Mouse (Mus musculus): ENCODE measurements around the gene Senp7. TPM values are rescaled to one million over a fixed set of nuclear protein-coding genes. Genes with fewer than 3 reads are reported as not detected.
"Not testable (repeated sequence)": the region's sequence is repeated elsewhere in the genome, so short reads cannot be mapped to it uniquely, and the experiment has no call there.

Gene Senp7
- 10 to 100 TPM; 21.7 to 22.9 TPM for total RNA-seq (2021)
- long read RNA-seq, experiment 1, partial matches to known transcripts, result 2 of 3 reads
- long read RNA-seq, experiment 1, other reads (novel, unspliced or antisense), result 1 of 3 reads
- long read RNA-seq, experiment 2, result 0 reads

DNA sequence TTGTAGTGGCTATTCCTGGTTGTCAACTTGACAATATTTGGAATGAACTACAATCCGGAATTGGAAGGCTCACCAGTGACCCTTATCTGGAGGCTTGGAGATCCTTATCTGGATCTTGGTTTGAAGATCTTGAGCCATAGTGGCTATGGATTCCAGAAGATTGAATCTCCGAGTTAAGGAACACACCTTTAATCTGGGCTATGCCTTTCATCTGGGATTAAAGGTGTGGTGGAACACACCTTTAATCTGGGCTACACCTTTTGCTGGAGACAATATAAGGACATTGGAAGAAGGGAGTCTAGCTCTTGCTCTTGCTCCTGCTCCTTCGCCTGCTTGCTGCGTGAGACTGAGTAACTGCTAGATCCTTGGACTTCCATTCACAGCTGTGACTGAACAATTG, at the start of gene Senp7:
Senp7 (plus strand) TSS at position 301 of the 400 bp plus-strand sequence.
- not testable (repeated sequence) for DNase-seq

GRCm38 (mm10) chr16:56006798-56007197, 41.3 kb upstream of the Senp7 start:
- no peak for DNase-seq

- no peak for DNase-seq
These were observed 39.3 kb upstream of the Senp7 start for GRCm38 (mm10) chr16:56008862-56009261.

GRCm38 (mm10) chr16:56012789-56013743, 35.1 kb upstream of the Senp7 start:
- DNase-seq, result no peak

- no peak for DNase-seq
These were observed 34.1 kb upstream of the Senp7 start for GRCm38 (mm10) chr16:56014076-56014475.

DNA sequence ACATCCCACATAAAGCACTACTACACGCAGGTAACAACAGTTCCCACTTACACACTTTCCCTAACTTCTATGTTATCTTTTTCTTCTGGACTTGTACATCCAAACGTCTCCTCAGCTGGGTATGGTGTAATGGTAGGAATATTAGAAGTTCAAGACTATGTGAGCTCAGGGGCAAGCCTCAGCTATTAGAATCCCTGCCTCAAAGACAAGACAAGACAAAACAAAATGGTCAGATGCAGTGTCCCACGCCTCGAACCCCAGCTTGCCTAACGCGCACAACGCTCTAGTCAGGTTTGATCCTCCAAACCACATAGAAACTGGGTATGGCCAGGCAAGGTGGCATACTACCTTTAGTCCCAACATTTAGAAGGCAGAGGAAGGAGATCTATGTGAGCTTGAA, 28.5 kb upstream of the Senp7 start:
- no peak for DNase-seq

DNA sequence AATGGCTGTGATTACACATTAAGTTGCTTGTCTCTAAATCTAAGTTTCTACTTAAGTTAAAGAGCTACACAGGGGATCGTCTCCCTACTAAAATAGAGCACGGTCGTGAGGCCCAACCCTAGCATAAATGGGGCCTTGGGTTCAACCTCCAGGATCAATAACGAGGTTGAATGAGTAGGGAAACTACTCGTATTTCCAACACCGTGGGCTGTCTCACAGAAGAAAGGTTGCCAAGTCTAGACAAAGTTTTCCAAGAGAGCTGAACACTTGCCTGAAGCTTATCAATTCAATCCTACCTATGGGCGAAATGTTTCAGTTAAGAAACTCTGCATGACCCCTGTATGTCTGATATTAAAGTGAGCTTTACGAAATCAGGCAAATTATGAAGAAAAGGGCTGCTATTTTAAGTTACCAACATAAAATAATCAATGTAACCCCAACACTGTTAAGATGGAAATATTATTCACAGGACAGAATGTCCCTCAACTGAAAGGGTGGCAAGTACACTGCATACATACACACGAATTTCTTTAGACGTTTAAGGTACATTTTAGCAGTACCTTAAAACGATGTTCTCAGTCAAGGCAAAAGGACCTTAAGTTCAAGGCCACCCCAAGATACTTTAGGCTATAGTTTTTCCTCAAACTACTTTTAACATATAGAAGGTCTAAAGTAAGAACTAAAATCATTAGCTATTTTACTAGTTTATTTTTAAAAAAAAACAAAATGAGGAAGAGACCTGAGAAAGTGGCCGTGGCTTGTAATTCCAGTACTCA, 20.1 kb upstream of the Senp7 start:
- no peak for DNase-seq

- DNase-seq, result peak; percentile 74 to 76
These were observed 19.2 kb upstream of the Senp7 start for GRCm38 (mm10) chr16:56028722-56029551.

- DNase-seq, result peak; percentile 98 to 99
These were observed 18.5 kb upstream of the Senp7 start, which contains the start of gene Pcnp for GRCm38 (mm10) chr16:56029661-56030082. Gene Pcnp (minus strand): TSS chr16:56029739.

- DNase-seq, result no peak
These were observed 13.6 kb upstream of the Senp7 start for GRCm38 (mm10) chr16:56034566-56034965.

DNA sequence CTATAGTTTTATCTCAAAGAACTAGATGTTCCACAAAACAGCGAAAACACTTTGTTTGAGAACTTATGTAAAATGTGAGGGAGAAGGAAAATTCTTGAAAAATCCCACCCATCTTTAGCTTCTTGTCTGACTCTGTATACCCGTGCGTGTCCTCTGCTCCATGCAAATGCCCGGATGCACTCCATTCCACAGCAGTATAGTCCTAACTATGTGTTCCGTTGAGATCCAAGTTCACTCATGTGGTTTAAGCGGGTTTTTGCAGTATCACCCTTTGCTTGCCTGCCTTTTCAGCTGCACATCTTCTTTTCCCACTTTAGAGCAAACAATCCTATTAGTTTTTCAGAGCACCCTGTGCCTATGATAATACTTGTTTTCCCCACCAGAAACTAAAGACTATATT, 11.6 kb upstream of the Senp7 start:
- no peak for DNase-seq

DNA sequence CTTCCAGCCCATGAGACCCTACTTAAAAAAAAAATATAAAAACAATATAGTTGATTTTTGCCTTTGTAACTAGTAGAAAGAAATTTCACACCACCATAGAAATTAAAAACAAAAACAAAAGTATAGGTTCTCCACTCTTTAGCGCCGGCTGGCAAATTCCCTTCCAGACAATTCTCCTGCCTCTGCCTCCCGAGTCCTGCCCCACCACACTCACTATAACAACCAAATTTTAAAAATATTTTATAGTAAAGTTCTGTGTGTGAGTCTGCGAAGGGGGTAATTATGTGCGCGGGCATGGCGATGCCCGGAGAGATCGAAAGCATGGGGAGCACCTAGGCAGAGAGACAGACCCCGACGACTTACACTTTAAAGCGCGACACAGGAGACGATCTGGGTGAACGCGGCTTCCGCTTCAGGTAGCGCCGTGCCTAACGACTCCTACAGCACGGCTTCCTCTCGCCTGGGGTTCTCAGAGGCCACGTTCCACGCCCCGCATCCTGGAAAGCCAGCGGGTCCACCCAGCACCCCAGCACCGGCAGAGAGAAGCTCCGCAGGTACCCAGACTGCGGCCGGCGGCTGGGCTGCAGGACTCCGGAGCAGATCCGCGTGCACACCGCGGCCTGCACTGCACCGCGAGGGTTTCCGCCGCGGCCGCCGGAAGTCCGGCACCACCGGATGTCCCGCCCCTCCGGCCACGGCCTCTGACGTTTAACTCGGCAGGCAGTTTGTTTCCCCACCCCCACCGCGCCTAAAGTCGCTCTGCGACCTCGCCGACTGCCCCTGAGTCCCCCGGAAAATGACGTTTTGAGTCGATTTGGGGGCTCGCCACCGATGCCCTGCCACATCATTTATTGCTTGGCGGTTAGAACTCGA, 10.8 kb upstream of the Senp7 start, which contains the start of gene Trmt10c:
Trmt10c (minus strand) TSS at position 682 of the 873 bp plus-strand sequence.
- DNase-seq, result peak; percentile 96 to 98

- no peak for DNase-seq
These were observed 10.0 kb upstream of the Senp7 start for GRCm38 (mm10) chr16:56038090-56038489.

DNA sequence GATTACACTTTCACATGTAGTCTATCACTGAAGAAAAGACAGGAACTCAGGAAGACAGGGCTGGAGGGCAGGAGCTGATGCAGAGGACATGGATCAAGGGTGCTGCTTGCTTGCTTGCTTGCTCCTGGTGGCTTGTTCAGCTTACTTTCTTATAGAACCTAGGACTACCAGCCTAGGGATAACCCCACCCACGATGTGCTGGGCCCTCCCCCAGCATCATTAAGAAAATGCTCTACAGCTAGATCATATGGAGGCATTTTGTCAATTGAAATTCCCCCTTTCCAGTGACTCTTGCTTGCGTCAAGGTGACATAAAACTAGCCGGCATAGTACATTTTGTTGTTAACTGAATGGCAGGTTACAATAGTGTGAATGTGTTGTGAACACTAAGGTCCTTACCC, 7.8 kb downstream of the Senp7 start:
- DNase-seq, result no peak

DNA sequence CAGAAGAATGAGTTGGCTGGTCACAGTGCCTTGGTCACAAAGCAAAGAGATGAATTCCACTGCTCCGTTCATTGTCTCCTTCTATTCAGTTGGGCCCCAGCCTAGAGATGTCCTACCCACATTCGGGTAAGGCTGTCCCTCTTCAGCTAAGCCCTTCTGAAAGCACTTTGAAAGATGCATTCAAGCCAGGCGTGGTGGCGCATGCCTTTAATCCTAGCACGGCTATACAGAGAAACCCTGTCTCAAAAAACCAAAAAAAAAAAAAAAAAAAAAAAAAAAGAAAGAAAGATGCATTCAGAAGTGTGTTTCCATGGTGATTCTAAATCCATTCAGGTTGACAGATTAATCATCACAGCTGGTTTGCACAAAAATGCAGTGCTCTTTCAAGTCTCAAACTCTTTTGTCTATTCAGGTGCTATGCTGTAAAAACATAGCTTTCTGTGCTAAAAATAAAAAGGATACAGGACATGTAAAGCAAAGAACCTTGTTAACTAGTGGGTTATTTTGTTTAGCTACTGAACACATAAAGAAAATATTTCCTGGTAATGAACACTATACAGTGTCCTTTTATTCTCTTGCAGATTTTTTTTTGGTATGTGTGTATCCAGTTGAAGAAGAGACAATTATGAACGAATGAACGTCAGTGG, 8.9 kb downstream of the Senp7 start:
- no peak for DNase-seq

- no peak for DNase-seq
These were observed 10.0 kb downstream of the Senp7 start for GRCm38 (mm10) chr16:56058151-56058550.

DNA sequence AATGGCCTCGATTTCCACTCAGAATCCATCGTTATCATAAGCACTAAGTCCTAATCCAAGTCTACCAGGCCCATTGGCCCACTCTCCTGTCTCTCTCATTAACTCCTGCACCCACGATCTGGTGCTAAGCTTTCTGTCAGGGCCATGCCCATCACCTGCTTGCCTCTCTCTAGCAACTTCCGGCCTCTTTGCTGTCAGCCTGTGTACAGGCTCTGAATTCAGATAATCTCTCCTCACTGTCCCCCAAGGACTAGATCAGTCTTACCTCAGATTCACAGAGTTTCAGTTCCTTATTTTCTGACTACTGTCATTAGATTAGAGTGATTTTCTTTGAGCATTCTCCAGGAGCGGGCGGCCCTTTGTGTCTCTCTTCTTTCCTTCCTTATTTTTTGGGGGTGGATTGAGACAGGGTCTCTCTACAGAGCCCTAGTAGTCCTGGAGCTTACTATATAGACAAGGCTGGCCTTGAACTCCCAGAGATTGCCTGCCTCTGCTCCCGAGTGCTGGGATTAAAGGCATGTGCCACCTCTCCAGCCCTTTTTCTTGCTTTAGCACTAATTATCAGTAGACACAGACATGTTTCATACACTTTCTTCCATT, 14.0 kb downstream of the Senp7 start:
- DNase-seq, result no peak

GRCm38 (mm10) chr16:56062981-56063380, 14.8 kb downstream of the Senp7 start:
- DNase-seq, result no peak

DNA sequence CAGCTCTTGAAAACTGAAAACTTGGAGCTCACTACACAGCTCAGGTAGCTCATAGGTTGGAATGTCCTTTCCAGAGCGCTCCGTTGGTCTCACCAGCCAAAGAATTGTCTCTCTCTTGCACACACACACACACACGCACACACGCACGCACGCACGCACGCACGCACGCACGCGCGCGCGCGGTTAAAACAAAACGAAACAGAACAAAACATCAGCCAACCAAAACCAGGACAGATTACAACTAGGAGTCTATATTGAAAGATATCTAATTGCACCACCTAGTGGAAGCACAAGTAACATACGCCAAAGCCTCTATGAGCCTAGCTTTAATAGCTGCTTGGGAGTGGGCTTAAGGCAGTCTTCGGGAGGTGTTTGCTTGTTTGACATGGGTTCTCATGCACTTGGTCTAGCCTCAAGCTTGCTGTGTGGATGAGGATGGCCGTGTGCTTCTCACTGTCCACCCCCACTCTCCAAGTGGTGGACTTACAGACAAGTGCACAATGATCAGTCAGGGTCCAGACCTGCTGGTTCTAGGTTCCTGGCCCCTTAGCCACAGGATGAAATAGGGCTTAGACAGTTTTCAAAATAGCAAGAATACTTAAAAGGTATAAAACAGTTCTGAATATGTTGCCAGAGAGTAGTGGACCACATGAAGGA, 16.3 kb downstream of the Senp7 start:
- DNase-seq, result peak; percentile 55 to 67
